Mouse (Mus musculus): ENCODE results near the gene Tut7.

DNA sequence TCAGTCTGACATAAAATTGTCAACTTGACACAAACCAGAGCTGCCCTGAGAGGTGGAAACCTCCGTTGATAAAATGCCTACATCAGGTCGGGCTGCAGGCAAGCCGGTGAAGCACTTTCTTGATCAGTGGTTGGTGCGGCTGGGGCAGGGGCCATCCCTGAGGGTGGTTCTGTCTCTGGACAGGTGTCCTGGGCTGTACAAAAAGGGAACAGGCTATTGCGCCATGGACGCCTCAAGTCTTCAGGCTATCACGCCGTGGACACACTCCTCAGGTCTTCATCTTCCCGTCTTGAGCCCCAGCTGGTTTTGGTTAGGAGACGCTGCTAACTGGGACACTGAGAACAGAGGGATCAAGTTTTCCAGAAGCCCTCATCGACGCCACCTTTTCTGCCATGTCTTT is 72.6 kb downstream of the Tut7 start:
- TF ChIP-seq POLR2A (IDR thresholded peaks at IDR 0.05; ENCODE audit: insufficient read depth, low read length), result no peak
- TF ChIP-seq CTCF (IDR thresholded peaks at IDR 0.05; ENCODE audit: low read depth, low read length), result no peak
- no peak for TF ChIP-seq EP300 (IDR thresholded peaks at IDR 0.05; ENCODE audit: insufficient read depth, low read depth, low read length)
